Mouse (Mus musculus) left cerebral cortex, adult 18-20 months (tissue): ENCODE measurements around the gene Plpp1. TPM values are rescaled to one million over a fixed set of nuclear protein-coding genes. Genes with fewer than 3 reads are reported as not detected.

ENCODE experiments used
- DNase-seq, 2 experiments: peaks; one replicate each; pipeline ENCODE4 v3.0.0; 2021 to 2022; ENCODE audit warnings: low spot score in 2 of 2, mixed read lengths in 1 of 2
- total RNA-seq, 2 experiments: library from RNA; stranded (reverse); gene quantifications; 2 replicates each; pipeline ENCODE4 v1.2.3; 2021

Gene Plpp1
- total RNA-seq, 2 experiments from 2014 or later = 26.7 to 33.7 TPM

- no peak for DNase-seq
Measured at GRCm38 (mm10) chr13:112810751-112811150, 10.2 kb downstream of the Plpp1 start.

- no peak for DNase-seq
Measured at GRCm38 (mm10) chr13:112811708-112812403, 11.3 kb downstream of the Plpp1 start.

DNA sequence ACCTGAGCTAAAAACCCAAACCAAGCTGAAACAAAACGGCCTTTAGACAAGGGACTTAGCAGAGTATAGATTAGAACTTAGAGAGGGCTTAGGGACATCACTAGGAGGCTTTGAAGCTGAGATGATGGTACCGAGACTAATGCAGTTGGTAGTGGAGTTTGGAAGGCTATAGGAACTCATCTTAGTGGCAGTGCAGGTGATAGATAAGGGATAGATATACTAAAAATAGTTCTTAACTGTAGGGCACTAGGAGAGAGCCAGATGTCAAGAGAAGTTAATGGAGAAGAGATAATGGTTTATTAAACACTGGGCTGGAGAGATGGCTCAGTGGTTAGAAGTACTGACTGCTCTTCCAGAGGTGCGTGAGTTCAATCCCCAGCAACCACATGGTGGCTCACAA, 15.4 kb downstream of the Plpp1 start:
- DNase-seq = no peak

- no peak for DNase-seq
Measured at GRCm38 (mm10) chr13:112818125-112818524, 17.5 kb downstream of the Plpp1 start.

DNA sequence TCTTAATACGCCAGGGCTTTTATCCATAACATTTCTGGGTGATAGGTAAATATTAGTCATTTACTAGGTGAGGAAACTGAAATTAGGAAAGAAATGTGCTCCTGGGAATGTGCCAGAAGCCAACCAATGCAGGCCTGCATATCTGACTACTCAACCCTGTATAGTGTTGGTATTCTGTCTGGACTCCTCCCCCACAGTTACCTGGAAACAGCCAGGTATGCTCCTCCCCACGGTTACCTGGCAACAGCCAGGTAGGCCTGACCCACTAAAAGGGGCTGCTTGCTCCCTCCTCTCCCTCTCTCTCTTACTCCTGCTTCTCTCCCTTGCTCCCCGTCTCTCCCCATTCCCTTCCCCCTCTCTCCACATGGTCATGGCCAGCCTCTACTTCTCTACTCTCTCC, 21.8 kb downstream of the Plpp1 start:
- no peak for DNase-seq

- DNase-seq = no peak
Measured at GRCm38 (mm10) chr13:112823236-112823910, 22.8 kb downstream of the Plpp1 start.

DNA sequence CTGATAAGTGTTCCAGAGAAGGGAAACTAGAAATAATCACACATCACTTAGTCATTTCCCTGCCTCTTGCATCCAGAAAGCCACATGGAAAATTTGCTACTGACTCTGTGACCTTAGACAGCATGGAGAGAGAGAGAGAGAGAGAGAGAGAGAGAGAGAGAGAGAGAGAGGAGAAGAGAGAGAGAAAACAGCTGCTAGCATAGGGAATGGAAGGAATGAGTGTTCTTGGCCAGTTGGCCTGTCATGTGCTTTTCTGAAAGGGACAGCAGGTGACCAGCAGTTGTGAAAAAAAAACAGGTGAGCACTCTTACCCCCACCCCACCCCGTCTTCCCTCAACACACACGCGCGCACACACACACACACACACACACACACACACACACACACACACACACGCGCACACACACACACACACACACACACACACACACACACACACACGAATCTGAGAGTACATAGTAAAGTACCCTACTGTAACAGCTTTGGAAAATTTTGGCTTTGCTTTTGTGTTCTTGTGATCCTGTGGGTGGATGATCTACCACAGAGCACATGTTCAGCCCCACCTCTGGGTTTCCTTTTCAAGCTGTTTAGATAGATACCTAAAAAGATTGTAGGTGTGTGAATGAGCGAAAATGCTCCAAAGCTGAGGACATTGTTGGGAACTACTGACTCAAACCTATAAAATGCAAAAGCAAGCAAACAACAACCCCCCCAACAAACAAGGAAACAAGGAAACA, 23.5 kb downstream of the Plpp1 start:
- DNase-seq = no peak

DNA sequence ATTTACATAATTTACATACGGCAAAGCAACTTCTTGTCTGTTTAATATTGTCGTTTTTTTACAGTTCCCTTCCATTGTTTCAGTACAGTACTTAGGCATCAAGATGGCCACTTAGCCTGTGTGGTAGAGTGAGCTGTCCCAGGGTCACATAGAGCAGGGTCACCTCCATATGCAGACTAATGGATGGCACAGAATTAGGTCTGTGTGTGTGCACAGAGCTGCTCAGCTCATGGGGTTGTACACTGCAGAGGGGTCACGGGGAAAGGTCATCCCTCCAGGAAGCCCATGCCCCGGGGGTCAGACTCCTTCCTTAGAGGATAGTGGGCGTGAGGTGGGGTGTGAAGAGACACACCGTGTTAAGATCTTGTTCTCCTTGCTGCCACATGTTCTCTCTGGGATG, 24.9 kb downstream of the Plpp1 start:
- DNase-seq = no peak

- DNase-seq = no peak
Measured at GRCm38 (mm10) chr13:112829619-112830018, 29.0 kb downstream of the Plpp1 start.

DNA sequence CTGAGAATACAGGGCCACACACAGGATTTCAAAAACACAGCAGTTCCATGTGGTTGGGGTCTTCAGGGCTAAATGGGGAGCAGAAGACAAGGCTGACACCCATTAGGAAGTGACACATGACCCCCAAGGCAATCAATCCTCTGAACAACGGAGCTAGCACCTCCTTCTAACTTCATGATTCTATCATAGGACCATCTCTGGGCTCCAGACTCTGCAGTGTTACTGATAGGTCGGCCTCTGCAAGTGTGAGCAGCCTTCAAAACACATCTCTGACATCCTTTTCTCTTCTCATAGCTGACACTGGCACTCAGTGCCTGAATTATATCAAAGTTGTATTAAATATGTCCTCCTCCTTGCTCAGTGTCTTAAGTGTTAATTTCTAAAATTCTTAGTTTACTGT, 32.0 kb downstream of the Plpp1 start:
- DNase-seq = no peak

DNA sequence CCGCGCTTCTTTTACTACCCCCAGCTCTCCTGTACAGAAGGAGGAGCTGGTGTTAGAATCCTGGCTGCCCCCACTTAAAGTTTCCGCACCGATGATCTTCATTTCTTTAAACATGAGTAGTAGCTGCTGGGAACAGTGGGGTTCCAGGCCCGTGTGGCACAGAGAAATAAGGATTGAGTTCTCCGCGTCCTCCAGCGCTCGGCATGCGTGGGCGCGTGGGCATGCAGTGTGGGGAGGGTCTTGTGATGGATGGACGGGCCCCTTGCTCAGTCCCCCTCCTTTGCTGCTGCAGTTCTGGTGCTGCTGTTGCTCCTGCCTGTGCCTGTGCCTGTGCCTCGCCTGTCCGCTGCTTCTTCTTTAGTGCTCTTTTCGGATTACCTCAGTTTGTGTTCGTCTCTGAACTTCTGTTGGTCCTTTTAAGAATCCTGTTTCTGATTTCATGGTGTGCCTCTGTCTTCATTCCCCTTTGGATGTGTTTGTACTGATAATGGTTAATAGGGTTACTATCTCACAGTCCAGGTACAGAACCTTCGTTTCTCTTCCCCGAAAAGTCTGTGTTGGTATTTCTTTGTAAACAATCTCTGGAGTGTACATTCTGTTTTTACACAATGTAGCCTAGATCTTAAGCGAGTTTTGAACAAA, 32.8 kb downstream of the Plpp1 start:
- DNase-seq = no peak

DNA sequence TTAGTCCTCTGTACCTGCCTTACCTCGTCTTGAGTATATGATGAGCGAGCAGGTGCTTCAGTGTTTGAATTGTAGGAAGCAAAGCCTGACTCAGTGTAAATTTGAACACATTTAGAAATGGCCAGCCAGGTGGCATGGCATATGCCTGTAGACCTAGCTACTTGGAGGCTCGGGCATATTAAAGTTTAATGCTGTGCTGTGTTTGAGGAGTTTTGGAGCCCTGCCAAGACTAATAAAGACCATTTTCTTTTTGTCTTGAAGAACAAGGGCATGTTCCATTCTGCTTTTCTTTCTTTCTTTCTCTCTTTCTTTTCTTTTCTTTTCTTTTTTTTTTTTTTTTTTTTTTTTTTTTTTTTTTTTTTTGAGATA, 33.3 kb downstream of the Plpp1 start:
- DNase-seq = no peak

DNA sequence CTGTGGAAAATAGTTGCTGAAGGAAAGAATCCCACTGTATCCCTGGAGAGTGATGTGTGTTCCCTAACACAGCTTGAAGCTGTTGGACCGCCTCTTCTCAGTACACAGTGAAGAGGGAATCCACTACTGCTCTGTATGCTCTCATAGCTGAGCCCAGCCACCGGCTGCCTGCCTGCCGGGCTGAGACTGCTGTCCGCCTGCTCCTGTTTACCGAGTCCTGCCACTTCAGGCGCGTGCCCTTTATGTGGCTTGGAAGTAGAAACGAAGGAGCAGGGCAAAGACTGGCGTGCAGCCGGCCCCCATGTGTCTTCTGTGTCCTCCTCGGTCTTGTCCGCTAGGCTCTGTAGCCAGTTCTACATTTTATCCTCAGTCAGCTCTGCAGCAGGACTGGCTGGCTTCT, 34.5 kb downstream of the Plpp1 start:
- no peak for DNase-seq

GRCm38 (mm10) chr13:112836951-112837350, 36.4 kb downstream of the Plpp1 start:
- DNase-seq = no peak

DNA sequence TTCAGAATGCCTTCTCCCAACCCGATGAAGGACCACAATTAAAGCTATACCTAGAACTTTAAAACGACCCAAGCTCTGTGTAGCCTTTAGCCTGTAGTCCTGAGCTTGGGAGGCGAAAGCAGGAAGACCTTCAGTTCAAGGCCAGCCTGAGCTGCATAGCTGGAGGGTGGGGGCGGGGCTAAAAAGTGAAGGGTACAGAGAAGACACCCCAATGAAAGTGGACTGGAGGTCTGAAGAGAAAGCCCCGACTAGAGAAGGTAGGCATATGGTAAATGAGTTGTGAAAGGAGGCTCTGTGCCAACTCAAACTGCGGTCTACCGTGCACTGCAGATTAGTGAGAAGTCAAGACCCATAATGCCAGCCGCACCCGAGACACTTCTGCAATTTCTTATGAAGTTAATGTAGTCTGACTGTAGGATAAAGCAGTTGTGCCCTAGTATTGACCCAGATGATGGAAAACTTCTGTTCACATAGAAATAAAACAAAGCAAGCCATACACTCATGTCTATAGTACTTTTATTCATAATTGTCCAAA, 37.1 kb downstream of the Plpp1 start:
- DNase-seq = no peak

GRCm38 (mm10) chr13:112838562-112839232, 38.1 kb downstream of the Plpp1 start:
- DNase-seq = no peak

DNA sequence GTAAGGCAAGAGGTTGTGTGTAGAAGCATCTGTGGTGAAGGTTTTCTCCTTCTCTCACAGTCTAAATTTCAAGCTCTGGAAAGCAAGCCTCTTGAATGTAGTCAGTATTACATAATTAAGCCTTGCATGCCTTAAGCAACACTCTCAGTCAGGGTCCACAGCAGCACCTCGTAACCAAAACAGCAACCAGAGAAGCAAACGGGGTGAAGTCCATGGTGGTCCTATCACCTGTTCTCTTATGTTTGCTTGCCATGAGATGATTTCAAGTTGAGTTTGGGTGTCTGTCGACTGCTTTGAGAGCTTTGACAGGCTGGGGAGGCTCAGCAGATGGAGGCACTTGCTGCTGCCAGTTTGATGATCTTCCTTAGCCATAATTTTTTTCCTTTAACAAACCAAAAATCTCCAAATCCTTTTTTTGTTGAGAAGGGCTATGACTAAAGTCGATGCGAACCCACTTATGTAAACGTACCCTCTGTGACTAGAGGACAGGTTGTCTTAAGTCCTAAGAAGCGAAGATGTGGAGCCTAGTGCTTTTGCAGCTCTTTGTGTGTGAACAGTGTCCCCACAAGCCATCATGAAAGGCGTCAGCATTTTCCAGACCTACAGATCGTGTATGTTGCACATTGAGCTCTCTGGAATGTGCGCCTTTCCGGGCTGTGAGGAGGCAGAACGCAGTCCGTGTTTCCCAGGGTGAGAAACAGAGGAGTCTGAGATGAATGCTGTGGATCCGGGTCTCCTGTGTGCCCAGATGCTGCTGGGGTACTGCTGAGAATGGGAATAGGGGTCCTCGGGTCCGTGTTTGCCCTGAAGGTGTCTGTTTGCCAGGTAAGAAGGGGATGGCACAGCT, 39.9 kb downstream of the Plpp1 start:
- peak; percentile 24 to 40 for DNase-seq

GRCm38 (mm10) chr13:112845931-112846330, 45.3 kb downstream of the Plpp1 start:
- DNase-seq = no peak

DNA sequence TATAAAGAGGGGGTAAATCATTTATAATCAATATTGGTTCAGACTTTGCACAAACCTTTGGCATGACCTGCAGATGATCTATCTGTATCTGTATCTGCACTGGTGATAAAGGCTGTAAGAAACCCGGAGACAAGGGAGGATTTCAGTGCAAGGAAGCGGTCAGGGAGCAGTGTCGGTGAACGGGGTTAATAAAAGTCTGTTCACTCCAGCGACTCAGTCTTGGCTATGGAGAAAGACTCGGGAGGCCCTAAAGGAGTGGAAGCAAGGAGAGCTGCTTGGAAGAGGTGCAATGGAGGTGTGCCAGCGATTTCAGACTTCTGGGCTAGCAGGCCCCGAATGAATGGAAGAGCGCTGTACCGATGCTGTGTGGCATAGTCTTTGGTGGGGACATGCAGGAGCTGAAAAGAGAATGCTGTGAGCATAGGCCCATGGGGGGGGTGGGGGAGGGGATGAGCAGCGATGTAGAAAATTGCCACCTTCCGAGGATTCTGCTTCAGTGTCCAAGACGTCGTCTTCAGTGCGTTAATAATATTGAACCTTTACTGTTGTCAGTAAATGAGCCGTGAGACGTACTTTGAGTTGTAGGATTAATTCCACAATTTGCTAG, 53.2 kb downstream of the Plpp1 start:
- DNase-seq = no peak

DNA sequence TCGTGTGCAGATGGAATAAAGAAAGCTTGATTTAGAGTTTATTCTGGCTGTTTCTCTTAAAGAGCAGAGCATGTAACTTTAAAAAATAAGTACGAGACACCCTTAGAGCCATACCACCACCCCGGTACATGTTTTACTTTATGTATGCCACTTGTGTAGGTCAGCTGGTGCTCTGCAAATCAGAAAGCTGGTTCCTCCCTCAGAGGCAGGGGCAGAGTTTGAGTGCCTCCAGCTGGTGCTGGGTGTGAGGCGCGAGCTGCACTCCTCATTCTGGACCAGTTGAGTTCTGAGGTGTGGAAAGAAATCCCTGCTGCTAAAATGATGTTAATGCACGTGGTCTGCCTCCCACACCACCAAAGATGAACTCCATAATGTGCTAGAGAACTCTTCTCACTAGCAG, 53.8 kb downstream of the Plpp1 start:
- no peak for DNase-seq
